Mouse (Mus musculus): ENCODE results near the gene Arfrp1. TPM values are rescaled to one million over a fixed set of nuclear protein-coding genes. Genes with fewer than 3 reads are reported as not detected.

Gene Arfrp1
- total RNA-seq, 2 experiments from 2014 or later: 39.6 to 41.0 TPM

Other genes starting within 250 kb of the Arfrp1 start
- gene Kcnq2, start 230.1 kb downstream of the Arfrp1 start, total RNA-seq (2021): under 1 TPM in 1 of 2 experiments, not detected in 1; 0.29 TPM
- 100 to 1,000 TPM; 460 to 501 TPM for gene Eef1a2, start 208.4 kb downstream of the Arfrp1 start, total RNA-seq (2021)
- gene Ppdpf, start 178.2 kb downstream of the Arfrp1 start, total RNA-seq (2021): 10 to 100 TPM; 65.9 to 66.8 TPM
- not detected for gene Ptk6, start 162.6 kb downstream of the Arfrp1 start, total RNA-seq (2021)
- gene Srms, start 152.2 kb downstream of the Arfrp1 start, total RNA-seq (2021): under 1 TPM in 1 of 2 experiments, not detected in 1; 0.09 TPM
- not detected for gene Fndc11, start 145.4 kb downstream of the Arfrp1 start, total RNA-seq (2021)
- gene Helz2, start 123.4 kb downstream of the Arfrp1 start, total RNA-seq (2021): 1 to 10 TPM; 9.2 to 9.4 TPM
- 10 to 100 TPM; 15.6 to 20.2 TPM for gene Gmeb2, start 77.4 kb downstream of the Arfrp1 start, total RNA-seq (2021)
- gene Stmn3, start 50.9 kb downstream of the Arfrp1 start, total RNA-seq (2021): under 1 TPM; 0.24 to 0.47 TPM
- gene Rtel1, start 45.7 kb downstream of the Arfrp1 start, total RNA-seq (2021): 10 to 100 TPM; 42.9 to 46.9 TPM
- 10 to 100 TPM; 20.7 to 22.8 TPM for gene Zgpat, start 476 bp downstream of the Arfrp1 start, total RNA-seq (2021)
- gene Lime1, start 14.7 kb upstream of the Arfrp1 start, total RNA-seq (2021): 1 to 10 TPM; 8.8 to 8.9 TPM
- gene Zbtb46, start 94.0 kb upstream of the Arfrp1 start, total RNA-seq (2021): 10 to 100 TPM; 14.9 to 16.5 TPM
- not detected for gene Abhd16b, start 127.8 kb upstream of the Arfrp1 start, total RNA-seq (2021)
- 10 to 100 TPM; 65.9 to 72.7 TPM for gene Tpd52l2, start 131.7 kb upstream of the Arfrp1 start, total RNA-seq (2021)
- 100 to 1,000 TPM; 111 to 119 TPM for gene Dnajc5, start 155.1 kb upstream of the Arfrp1 start, total RNA-seq (2021)
- 10 to 100 TPM; 50.2 to 54.5 TPM for gene Uckl1, start 219.5 kb upstream of the Arfrp1 start, total RNA-seq (2021)
- 10 to 100 TPM; 35.1 to 36.1 TPM for gene Prpf6, start 226.5 kb upstream of the Arfrp1 start, total RNA-seq (2021)
- gene Zfp512b, start 227.4 kb upstream of the Arfrp1 start, total RNA-seq (2021): 10 to 100 TPM; 41.8 to 45.5 TPM
- 1 to 10 TPM; 4.8 to 4.9 TPM for gene Samd10, start 233.8 kb upstream of the Arfrp1 start, total RNA-seq (2021)

All from heart, postnatal 4 days (tissue).